Mouse (Mus musculus) MEL (cell line): ENCODE results near the gene Tia1. TPM values are rescaled to one million over a fixed set of nuclear protein-coding genes. Genes with fewer than 3 reads are reported as not detected.
A peak's percentile ranks its signal among the peaks of the same experiment; 100 is the strongest.

Source experiments
- DNase-seq: peaks from one replicate; pipeline ENCODE4 v3.0.0; 2011; ENCODE audit warnings: low read depth, low spot score
- H3K27ac ChIP-seq: 2 replicates; pipeline ENCODE4 v1.5.1; 2012; ENCODE audit warnings: low read depth, mild to moderate bottlenecking, control low read depth, low read length, moderate library complexity; ENCODE audit not compliant: control insufficient read depth
- H3K27me3 ChIP-seq, 2 experiments: fragments of 150-350 bp in 1 of 2; sonication (generic) in 1 of 2; 2 replicates each; pipeline ENCODE4 v1.6.1; 2012; ENCODE audit warnings: low read length in 2 of 2, mild to moderate bottlenecking in 2 of 2, improper control_type of control experiment in 1 of 2, moderate library complexity in 1 of 2; ENCODE audit not compliant: insufficient read depth in 2 of 2, control insufficient read depth in 1 of 2
- H3K36me3 ChIP-seq, 2 experiments: 2 replicates each; pipeline ENCODE4 v1.6.1; 2012 to 2014; ENCODE audit warnings: low read length in 2 of 2, improper control_type of control experiment in 1 of 2, inconsistent platforms in 1 of 2, mild to moderate bottlenecking in 1 of 2; ENCODE audit not compliant: insufficient read depth in 2 of 2, control insufficient read depth in 1 of 2
- H3K4me1 ChIP-seq, 2 experiments: fragments of 150-350 bp in 1 of 2; sonication (generic) in 1 of 2; 2 replicates each; pipeline ENCODE4 v1.6.1; 2012; ENCODE audit warnings: low read length in 2 of 2, improper control_type of control experiment in 1 of 2, mild to moderate bottlenecking in 1 of 2; ENCODE audit not compliant: insufficient read depth in 2 of 2, control insufficient read depth in 1 of 2
- H3K4me3 ChIP-seq, 2 experiments: fragments of 150-350 bp in 1 of 2; sonication (generic) in 1 of 2; 2 replicates each; pipeline ENCODE4 v1.5.1; 2012; ENCODE audit warnings: low read depth in 2 of 2, low read length in 2 of 2, mild to moderate bottlenecking in 2 of 2, moderate library complexity in 2 of 2, control low read depth in 1 of 2, improper control_type of control experiment in 1 of 2; ENCODE audit not compliant: control insufficient read depth in 1 of 2, insufficient read depth in 1 of 2
- H3K79me2 ChIP-seq: 2 replicates; pipeline ENCODE4 v1.6.1; 2012; ENCODE audit warnings: mild to moderate bottlenecking, low read length, moderate library complexity; ENCODE audit not compliant: control insufficient read depth, poor library complexity, insufficient read depth
- H3K9ac ChIP-seq: 2 replicates; pipeline ENCODE4 v1.6.1; 2012; ENCODE audit warnings: low read depth, mild to moderate bottlenecking, control low read depth, low read length, moderate library complexity; ENCODE audit not compliant: control insufficient read depth, poor library complexity, severe bottlenecking
- H3K9me3 ChIP-seq: fragments of 150-350 bp; sonication (generic); replicated peaks from 2 replicates; pipeline ENCODE4 v1.6.1; 2012; ENCODE audit warnings: mild to moderate bottlenecking, low read length, improper control_type of control experiment, moderate library complexity; ENCODE audit not compliant: insufficient read depth
- CHD1 ChIP-seq: IDR thresholded peaks from 2 replicates; pipeline ENCODE4 v1.6.1; 2012; ENCODE audit warnings: low read depth, mild to moderate bottlenecking, inconsistent platforms, low read length, improper control_type of control experiment
- CHD2 ChIP-seq: IDR thresholded peaks from 2 replicates; pipeline ENCODE4 v1.6.1; 2011; ENCODE audit warnings: low read length, improper control_type of control experiment
- E2F4 ChIP-seq: IDR thresholded peaks from 2 replicates; pipeline ENCODE4 v1.6.1; 2011; ENCODE audit warnings: low read depth, low read length, improper control_type of control experiment, borderline replicate concordance
- ELF1 ChIP-seq: IDR thresholded peaks from 2 replicates; pipeline ENCODE4 v1.6.1; 2014; ENCODE audit warnings: low read depth, mild to moderate bottlenecking, inconsistent platforms, low read length, improper control_type of control experiment, moderate library complexity
- EP300 ChIP-seq, 2 experiments: IDR thresholded peaks; 2 replicates each; pipeline ENCODE4 v1.6.1; 2011; ENCODE audit warnings: improper control_type of control experiment in 2 of 2, low read length in 2 of 2, low read depth in 1 of 2, mild to moderate bottlenecking in 1 of 2
- HCFC1 ChIP-seq: IDR thresholded peaks from 2 replicates; pipeline ENCODE4 v1.6.1; 2012; ENCODE audit warnings: low read depth, mild to moderate bottlenecking, inconsistent platforms, low read length, improper control_type of control experiment, moderate library complexity
- KAT2A ChIP-seq: conservative IDR thresholded peaks from 2 replicates; pipeline ENCODE4 v1.6.1; 2012; ENCODE audit warnings: low read depth, low read length, improper control_type of control experiment, inconsistent platforms
- MAZ ChIP-seq: IDR thresholded peaks from 2 replicates; pipeline ENCODE4 v1.6.1; 2012; ENCODE audit warnings: low read depth, mild to moderate bottlenecking, inconsistent platforms, low read length, improper control_type of control experiment
- MEF2A ChIP-seq: IDR thresholded peaks from 2 replicates; pipeline ENCODE4 v1.6.1; 2014; ENCODE audit warnings: low read depth, mild to moderate bottlenecking, inconsistent platforms, low read length, improper control_type of control experiment; ENCODE audit not compliant: poor library complexity, insufficient replicate concordance, severe bottlenecking; ENCODE audit errors: extremely low read depth
- MYB ChIP-seq: IDR thresholded peaks from 2 replicates; pipeline ENCODE4 v1.6.1; 2011; ENCODE audit warnings: mild to moderate bottlenecking, low read depth, low read length, improper control_type of control experiment
- MYC ChIP-seq: IDR thresholded peaks from 2 replicates; pipeline ENCODE4 v1.6.1; 2011; ENCODE audit warnings: low read depth, mild to moderate bottlenecking, low read length, improper control_type of control experiment, moderate library complexity
- NELFE ChIP-seq: IDR thresholded peaks from 2 replicates; pipeline ENCODE4 v1.6.1; 2011; ENCODE audit warnings: low read depth, low read length, improper control_type of control experiment
- NRF1 ChIP-seq: IDR thresholded peaks from 2 replicates; pipeline ENCODE4 v1.6.1; 2014; ENCODE audit warnings: low read depth, mild to moderate bottlenecking, inconsistent platforms, low read length, improper control_type of control experiment, moderate library complexity; ENCODE audit not compliant: poor library complexity, insufficient read depth, severe bottlenecking
- POLR2AphosphoS2 ChIP-seq: IDR thresholded peaks from 2 replicates; pipeline ENCODE4 v1.6.1; 2011; ENCODE audit warnings: low read length, improper control_type of control experiment
- POLR2AphosphoS5 ChIP-seq: IDR thresholded peaks from 2 replicates; pipeline ENCODE4 v1.6.1; 2012; ENCODE audit warnings: low read depth, borderline replicate concordance, mild to moderate bottlenecking, inconsistent platforms, low read length, moderate library complexity, mixed read lengths
- RAD21 ChIP-seq: IDR thresholded peaks from 2 replicates; pipeline ENCODE4 v1.6.1; 2011; ENCODE audit warnings: mild to moderate bottlenecking, low read depth, low read length, improper control_type of control experiment
- SIN3A ChIP-seq: IDR thresholded peaks from 2 replicates; pipeline ENCODE4 v1.6.1; 2012; ENCODE audit warnings: low read length, improper control_type of control experiment, inconsistent platforms
- TCF12 ChIP-seq: IDR thresholded peaks from 2 replicates; pipeline ENCODE4 v1.6.1; 2014; ENCODE audit warnings: low read depth, mild to moderate bottlenecking, inconsistent platforms, low read length, improper control_type of control experiment, moderate library complexity
- UBTF ChIP-seq: IDR thresholded peaks from 2 replicates; pipeline ENCODE4 v1.6.1; 2012; ENCODE audit warnings: low read depth, mild to moderate bottlenecking, inconsistent platforms, low read length, improper control_type of control experiment, moderate library complexity, borderline replicate concordance; ENCODE audit not compliant: insufficient read depth
- ZKSCAN1 ChIP-seq: IDR thresholded peaks from 2 replicates; pipeline ENCODE4 v1.6.1; 2012; ENCODE audit warnings: low read depth, mild to moderate bottlenecking, inconsistent platforms, low read length, improper control_type of control experiment, moderate library complexity
- ZNF384 ChIP-seq: IDR thresholded peaks from 2 replicates; pipeline ENCODE4 v1.6.1; 2012; ENCODE audit warnings: low read depth, mild to moderate bottlenecking, inconsistent platforms, low read length, improper control_type of control experiment
- polyA plus RNA-seq, 2 experiments: library from polyadenylated mRNA; stranded (reverse) in 1 of 2; unstranded in 1 of 2; fragments of >175 nt in 1 of 2; fragments of >200 nt in 1 of 2; gene quantifications; 2 replicates each; pipeline versions ENCODE4 v1.2.1 to v1.2.4; 2012; ENCODE audit warnings: low replicate concordance in 2 of 2, low read depth in 1 of 2; ENCODE audit not compliant: insufficient read length in 2 of 2, insufficient read depth in 1 of 2, missing spikeins in 1 of 2
- total RNA-seq: library from RNA; depleted of rRNA; stranded (reverse); fragments of 300-350 nt; gene quantifications from 2 replicates; pipeline ENCODE4 v1.2.3, GENCODE M21; 2012

Gene Tia1
- total and polyA plus RNA-seq, 3 experiments, result 21.5 to 25.3 TPM; not detected in 1

DNA sequence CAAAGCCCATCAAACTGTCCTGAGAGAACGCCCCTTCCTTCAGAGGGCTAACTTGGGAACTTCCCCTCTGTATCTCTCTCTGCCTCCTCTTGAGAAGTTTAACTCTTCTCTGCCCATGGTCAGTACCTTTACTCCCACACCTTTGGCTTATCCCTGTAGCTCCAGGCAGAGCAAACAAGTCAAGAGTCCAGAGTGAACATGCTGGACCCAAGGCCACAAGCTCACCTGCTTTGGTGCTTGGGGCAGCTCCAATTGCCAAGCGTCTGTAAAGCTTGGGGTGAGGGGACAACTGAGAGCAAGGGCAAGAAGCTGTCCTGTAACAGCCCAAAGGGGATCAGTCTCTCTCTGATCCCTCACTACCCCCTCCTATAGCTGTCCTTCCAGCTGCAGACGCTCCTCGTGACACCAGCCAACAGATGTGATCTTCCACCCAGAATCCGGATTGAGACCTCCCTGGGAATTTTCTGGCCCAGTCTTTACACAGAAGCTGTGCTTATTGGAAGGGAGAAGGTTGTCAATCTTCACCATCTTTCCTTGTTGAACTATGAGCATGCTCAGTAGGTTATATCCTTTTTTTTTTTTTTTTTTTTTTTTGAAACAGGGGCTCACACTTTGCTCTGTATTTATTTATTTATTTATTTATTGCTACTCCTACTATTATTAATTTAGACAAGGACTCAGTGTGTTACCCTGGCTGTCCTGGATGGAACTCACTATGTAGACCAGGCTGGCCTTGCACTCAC is 18.5 kb upstream of the Tia1 start:
- H3K27ac ChIP-seq, result peak overlapping the region; percentile 94
- DNase-seq, result peak; percentile 59
- peaks cover 9 to 18% of the 10 kb centered on the region in 2 experiments for H3K4me1 ChIP-seq
- H3K9ac ChIP-seq, result peak overlapping the region; percentile 65
- peaks cover 4 to 19% of the 10 kb centered on the region in 2 experiments; a peak in 3 of 4 replicates for H3K36me3 ChIP-seq
- 0 out of 2 replicates have a peak, but pooled peaks have one; percentile 31 for TF ChIP-seq NELFE
- TF ChIP-seq POLR2AphosphoS2, result peak; percentile 32; the same call in 1 of the 2 replicates
- no peak for TF ChIP-seq CHD2
- peak; percentile 27 for TF ChIP-seq HCFC1
- peak; percentile 4 to 49; a peak in 1 of 4 replicates for TF ChIP-seq EP300 (IDR thresholded peaks at IDR 0.05; ENCODE audit: low read depth in 1 of 2, low read length in 2 of 2)
- no peak for TF ChIP-seq UBTF
- TF ChIP-seq ZNF384, result peak; percentile 96
- TF ChIP-seq NRF1, result peak; percentile 55; the same call in 1 of the 2 replicates
- peak; percentile 14; the same call in 1 of the 2 replicates for TF ChIP-seq SIN3A
- 0 out of 2 replicates have a peak, but pooled peaks have one; percentile 23 for TF ChIP-seq ZKSCAN1
- no peaks in the 10 kb centered on the region for H3K9me3 ChIP-seq
- no peaks in the 10 kb centered on the region for H3K27me3 ChIP-seq
- H3K79me2 ChIP-seq, result no peaks in the 10 kb centered on the region; the same call in 1 of the 2 replicates
- peak overlapping the region; percentile 49 to 89 for H3K4me3 ChIP-seq

DNA sequence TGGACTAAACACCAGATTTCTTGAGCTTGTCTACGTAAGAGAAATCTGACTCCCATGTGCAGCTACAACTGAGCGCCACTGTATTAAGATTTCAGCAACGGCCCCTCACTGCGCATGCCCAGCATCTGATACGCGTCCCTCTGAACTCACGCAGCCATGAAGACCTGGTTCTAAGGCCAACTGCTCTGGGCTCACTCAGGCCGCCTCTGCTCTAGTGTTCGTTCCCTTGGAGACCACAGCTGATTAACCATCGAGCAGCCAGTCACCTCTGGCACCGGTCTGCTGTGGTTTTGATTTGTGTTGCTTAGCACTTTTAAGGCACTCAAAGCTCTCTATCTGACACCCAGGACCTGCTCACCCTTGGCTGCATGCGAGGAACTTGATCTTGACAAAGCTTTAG is 16.7 kb upstream of the Tia1 start:
- Histone ChIP-seq H3K27me3 (no peaks in the 10 kb centered on the region), H3K27ac (no peak overlapping the region), H3K4me1 (peaks cover 9 to 18% of the 10 kb centered on the region in 2 experiments), H3K36me3 (peaks cover 6 to 19% of the 10 kb centered on the region in 2 experiments), H3K79me2 (no peaks in the 10 kb centered on the region; the same call in 1 of the 2 replicates), H3K4me3 (no peak overlapping the region), H3K9me3 (no peaks in the 10 kb centered on the region), H3K9ac (no peak overlapping the region)
- no peak for DNase-seq
- TF ChIP-seq POLR2AphosphoS5 (no peak), MYB (no peak), NELFE (no peak), RAD21 (no peak), TCF12 (no peak), ELF1 (no peak), ZKSCAN1 (no peak), MAZ (no peak), CHD1 (no peak), KAT2A (no peak), E2F4 (no peak), MEF2A (no peak), MYC (no peak)
